Mouse (Mus musculus) olfactory bulb, adult 2 months (tissue): ENCODE measurements around the gene Rnf214. TPM values are rescaled to one million over a fixed set of nuclear protein-coding genes. Genes with fewer than 3 reads are reported as not detected.

ENCODE experiments used
- H3K27ac ChIP-seq: fragments of 200-500 bp; 2 replicates; pipeline ENCODE4 v1.5.1; 2012; ENCODE audit warnings: low read depth, low read length; ENCODE audit not compliant: insufficient read depth
- H3K4me1 ChIP-seq: fragments of 200-500 bp; 2 replicates; pipeline ENCODE4 v1.6.1; 2012; ENCODE audit warnings: low read length; ENCODE audit not compliant: control insufficient read depth, insufficient read depth
- H3K4me3 ChIP-seq: fragments of 200-500 bp; 2 replicates; pipeline ENCODE4 v1.5.1; 2012; ENCODE audit warnings: mild to moderate bottlenecking, low read depth, low read length, moderate library complexity; ENCODE audit not compliant: insufficient read depth
- CTCF ChIP-seq: fragments of 200-500 bp; IDR thresholded peaks from 2 replicates; pipeline ENCODE4 v1.5.1; 2012; ENCODE audit warnings: low read depth, mild to moderate bottlenecking, low read length, moderate library complexity; ENCODE audit not compliant: insufficient read depth
- POLR2A ChIP-seq: fragments of 200-500 bp; IDR thresholded peaks from 2 replicates; pipeline ENCODE4 v1.6.1; 2012; ENCODE audit warnings: mild to moderate bottlenecking, low read depth, low read length, moderate library complexity; ENCODE audit not compliant: insufficient read depth
- WGBS: fragments of 180-500 bp; shearing (Covaris S2); methylation state at CpG from one replicate; pipeline ENCODE4 v1.1.7; 2018; 5-methylcytosine and 5-hydroxymethylcytosine counted together
- polyA plus RNA-seq: library from polyadenylated mRNA; stranded (reverse); fragments of >200 nt; gene quantifications from 2 replicates; pipeline ENCODE4 v1.2.4, GENCODE M21; 2012; ENCODE audit warnings: low replicate concordance; ENCODE audit not compliant: missing spikeins, insufficient read depth, insufficient read length

Gene Rnf214
- polyA plus RNA-seq, 1 experiment = not detected

GRCm38 (mm10) chr9:45917041-45917934 lies 10.6 kb upstream of the Rnf214 start:
- H3K27ac ChIP-seq = no peak overlapping the region
- TF ChIP-seq POLR2A (no peak), CTCF (no peak)
- WGBS = 35% methylated on average over 5 of the region's 5 CpGs

GRCm38 (mm10) chr9:45915659-45916058 lies 8.9 kb upstream of the Rnf214 start:
- H3K4me1 ChIP-seq = peaks cover 8% of the 10 kb centered on the region
- WGBS = 76% methylated on average over 2 of the region's 2 CpGs
- TF ChIP-seq POLR2A (no peak), CTCF (no peak)
- no peak overlapping the region for H3K4me3 ChIP-seq
- H3K27ac ChIP-seq = no peak overlapping the region

More at GRCm38 (mm10) chr9:45917041-45917934, 10.6 kb upstream of the Rnf214 start:
- peaks cover 8% of the 10 kb centered on the region for H3K4me1 ChIP-seq
- H3K4me3 ChIP-seq = no peak overlapping the region

GRCm38 (mm10) chr9:45911673-45912072 lies 5.0 kb upstream of the Rnf214 start:
- H3K4me1 ChIP-seq = peaks cover 9% of the 10 kb centered on the region
- no peak for TF ChIP-seq CTCF
- no peak for TF ChIP-seq POLR2A
- no peak overlapping the region for H3K4me3 ChIP-seq
- 42% methylated on average over 1 of the region's 1 CpGs for WGBS
- no peak overlapping the region for H3K27ac ChIP-seq

- no peak overlapping the region for H3K4me3 ChIP-seq
- no peak for TF ChIP-seq POLR2A
- TF ChIP-seq CTCF = no peak
- no peak overlapping the region for H3K27ac ChIP-seq
- H3K4me1 ChIP-seq = peaks cover 9% of the 10 kb centered on the region
- WGBS = 86% methylated on average over 3 of the region's 3 CpGs
Measured at GRCm38 (mm10) chr9:45910995-45911394, 4.3 kb upstream of the Rnf214 start.

GRCm38 (mm10) chr9:45907078-45907428 lies 342 bp upstream of the Rnf214 start:
- peak overlapping the region; percentile 90 for H3K4me3 ChIP-seq
- TF ChIP-seq CTCF = no peak
- no peak for TF ChIP-seq POLR2A
- H3K4me1 ChIP-seq = peaks cover 9% of the 10 kb centered on the region
- peak overlapping the region; percentile 66; the same call in 1 of the 2 replicates for H3K27ac ChIP-seq
- under 1% methylated on average over 19 of the region's 19 CpGs for WGBS

- peak overlapping the region; percentile 90 for H3K4me3 ChIP-seq
Measured at GRCm38 (mm10) chr9:45905811-45906237, 887 bp downstream of the Rnf214 start.

GRCm38 (mm10) chr9:45905196-45905595 lies 1.5 kb downstream of the Rnf214 start:
- peaks cover 9% of the 10 kb centered on the region for H3K4me1 ChIP-seq
- TF ChIP-seq POLR2A (no peak), CTCF (no peak)
- 34% methylated on average over 4 of the region's 4 CpGs for WGBS
- no peak overlapping the region for H3K4me3 ChIP-seq
- no peak overlapping the region for H3K27ac ChIP-seq

More at GRCm38 (mm10) chr9:45905811-45906237, 887 bp downstream of the Rnf214 start:
- no peak for TF ChIP-seq POLR2A
- no peak for TF ChIP-seq CTCF
- Histone ChIP-seq H3K4me1 (peaks cover 9% of the 10 kb centered on the region), H3K27ac (peak overlapping the region; percentile 33; the same call in 1 of the 2 replicates)
- 0% methylated on average over 20 of the region's 27 CpGs for WGBS

GRCm38 (mm10) chr9:45893681-45894080 lies 13.0 kb downstream of the Rnf214 start:
- Histone ChIP-seq H3K27ac (no peak overlapping the region), H3K4me3 (no peak overlapping the region), H3K4me1 (no peaks in the 10 kb centered on the region)
- TF ChIP-seq POLR2A (no peak), CTCF (no peak)

GRCm38 (mm10) chr9:45877928-45878327 lies 28.8 kb downstream of the Rnf214 start:
- 74% methylated on average over 2 of the region's 2 CpGs for WGBS
- Histone ChIP-seq H3K4me1 (no peaks in the 10 kb centered on the region), H3K27ac (no peak overlapping the region), H3K4me3 (no peak overlapping the region)
- TF ChIP-seq POLR2A (no peak), CTCF (no peak)
